Mouse (Mus musculus): ENCODE measurements around the gene Cox19. TPM values are rescaled to one million over a fixed set of nuclear protein-coding genes. Genes with fewer than 3 reads are reported as not detected.

The Cox19 gene
- total RNA-seq, 2 experiments from 2014 or later: 73.6 to 79.4 TPM

GRCm38 (mm10) chr5:139303646-139304061 is 47.6 kb downstream of the Cox19 start:
- no peak for DNase-seq (ENCODE audit: low spot score in 2 of 2)

- DNase-seq (ENCODE audit: low spot score in 2 of 2): no peak
Measured at GRCm38 (mm10) chr5:139302101-139302500, 49.1 kb downstream of the Cox19 start.

- DNase-seq (ENCODE audit: low spot score in 2 of 2): no peak
Measured at GRCm38 (mm10) chr5:139297745-139298144, 53.5 kb downstream of the Cox19 start.

- no peak for DNase-seq (ENCODE audit: low spot score in 2 of 2)
Measured at GRCm38 (mm10) chr5:139297092-139297491, 54.1 kb downstream of the Cox19 start.

- no peak for DNase-seq (ENCODE audit: low spot score in 2 of 2)
Measured at GRCm38 (mm10) chr5:139294089-139294488, 57.1 kb downstream of the Cox19 start.

GRCm38 (mm10) chr5:139291811-139292560 is 59.2 kb downstream of the Cox19 start:
- no peak for DNase-seq (ENCODE audit: low spot score in 2 of 2)

GRCm38 (mm10) chr5:139290467-139291259 is 60.6 kb downstream of the Cox19 start:
- DNase-seq (ENCODE audit: low spot score in 2 of 2): no peak

GRCm38 (mm10) chr5:139288591-139288990 is 62.6 kb downstream of the Cox19 start:
- DNase-seq (ENCODE audit: low spot score in 2 of 2): no peak

GRCm38 (mm10) chr5:139287787-139288186 is 63.4 kb downstream of the Cox19 start:
- no peak for DNase-seq (ENCODE audit: low spot score in 2 of 2)

GRCm38 (mm10) chr5:139287099-139287498 is 64.1 kb downstream of the Cox19 start:
- DNase-seq (ENCODE audit: low spot score in 2 of 2): no peak

Small RNA genes within 50 kb of the gene (microRNA-seq; reads per million reads assigned to microRNA genes)
- gene Mir339: 358 to 580 reads per million in 2 experiments

Other genes with a start within 250 kb of the Cox19 start
- gene Prkar1b, start 201.4 kb downstream of the Cox19 start, total RNA-seq (2021): 100 to 1,000 TPM; 387 to 389 TPM
- 1 to 10 TPM; 7.0 to 7.4 TPM for gene Dnaaf5, start 201.2 kb downstream of the Cox19 start, total RNA-seq (2021)
- gene Sun1, start 150.8 kb downstream of the Cox19 start, total RNA-seq (2021): 10 to 100 TPM; 66.9 to 73.5 TPM
- gene Get4, start 99.1 kb downstream of the Cox19 start, total RNA-seq (2021): 10 to 100 TPM; 45.5 to 49.2 TPM
- gene Adap1, start 25.8 kb downstream of the Cox19 start, total RNA-seq (2021): 100 to 1,000 TPM; 263 to 264 TPM
- gene Cyp2w1, start 1.2 kb upstream of the Cox19 start, total RNA-seq (2021): not detected
- 10 to 100 TPM; 10.1 to 11.8 TPM for gene Gpr146, start 26.3 kb upstream of the Cox19 start, total RNA-seq (2021)
- under 1 TPM; 0.17 to 0.21 TPM for gene C130050O18Rik, start 53.9 kb upstream of the Cox19 start, total RNA-seq (2021)
- 1 to 10 TPM; 3.0 to 3.5 TPM for gene Gper1, start 71.7 kb upstream of the Cox19 start, total RNA-seq (2021)
- gene 3110082I17Rik, start 109.1 kb upstream of the Cox19 start, total RNA-seq (2021): 10 to 100 TPM; 14.6 to 14.7 TPM
- gene Zfand2a, start 133.1 kb upstream of the Cox19 start, total RNA-seq (2021): 10 to 100 TPM; 77.1 to 88.8 TPM
- gene Uncx, start 192.1 kb upstream of the Cox19 start, total RNA-seq (2021): under 1 TPM in 1 of 2 experiments, not detected in 1; 0.19 TPM

All from layer of hippocampus, postnatal 14 days (tissue).